Mouse (Mus musculus) liver, embryonic 14.5 days (tissue): ENCODE results near the gene Mitf. TPM values are rescaled to one million over a fixed set of nuclear protein-coding genes. Genes with fewer than 3 reads are reported as not detected.

Source experiments
- ATAC-seq: fragments of 200-750 bp; cut with Nextera tagmentation; 2 replicates; pipeline ENCODE4 v1.8.0; 2017; ENCODE audit warnings: moderate number of reproducible peaks, mild to moderate bottlenecking, moderate library complexity; ENCODE audit not compliant: insufficient read depth
- DNase-seq, 3 experiments: peaks; one replicate each; pipeline ENCODE4 v3.0.0-alpha.2; 2012 to 2013; ENCODE audit warnings: low read depth in 3 of 3, low spot score in 3 of 3
- H3K27ac ChIP-seq: fragments of 300-500 bp; sonication (generic); 2 replicates; pipeline ENCODE4 v1.5.1; 2014; ENCODE audit warnings: moderate library complexity, mild to moderate bottlenecking, control low read depth, inconsistent platforms
- H3K27me3 ChIP-seq: fragments of 300-500 bp; sonication (generic); 2 replicates; pipeline ENCODE4 v1.6.1; 2014; ENCODE audit warnings: mild to moderate bottlenecking, low read length, moderate library complexity; ENCODE audit not compliant: control insufficient read depth, insufficient read depth
- H3K36me3 ChIP-seq: fragments of 300-500 bp; sonication (generic); replicated peaks from 2 replicates; pipeline ENCODE4 v1.6.1; 2014; ENCODE audit warnings: low read depth; ENCODE audit not compliant: control insufficient read depth, insufficient read depth
- H3K4me1 ChIP-seq, 2 experiments: fragments of 200-500 bp in 1 of 2; fragments of 300-500 bp in 1 of 2; sonication (generic) in 1 of 2; replicated peaks; 2 replicates each; pipeline ENCODE4 v1.6.1; 2012 to 2014; ENCODE audit warnings: antibody characterized with exemption in 1 of 2, inconsistent platforms in 1 of 2, low read length in 1 of 2; ENCODE audit not compliant: control insufficient read depth in 2 of 2, insufficient read depth in 2 of 2
- H3K4me2 ChIP-seq: fragments of 300-500 bp; sonication (generic); 2 replicates; pipeline ENCODE4 v1.6.1; 2014; ENCODE audit warnings: low read depth, mild to moderate bottlenecking, control low read depth, moderate library complexity
- H3K4me3 ChIP-seq, 2 experiments: fragments of 200-500 bp in 1 of 2; fragments of 300-500 bp in 1 of 2; sonication (generic) in 1 of 2; 2 replicates each; pipeline ENCODE4 v1.5.1; 2012 to 2014; ENCODE audit warnings: low read depth in 2 of 2, low read length in 2 of 2, mild to moderate bottlenecking in 2 of 2, control low read depth in 1 of 2, inconsistent platforms in 1 of 2, moderate library complexity in 1 of 2; ENCODE audit not compliant: insufficient read depth in 1 of 2
- H3K9ac ChIP-seq: fragments of 300-500 bp; sonication (generic); replicated peaks from 2 replicates; pipeline ENCODE4 v1.6.1; 2014; ENCODE audit warnings: mild to moderate bottlenecking, control low read depth, moderate library complexity
- H3K9me3 ChIP-seq: fragments of 300-500 bp; sonication (generic); 2 replicates; pipeline ENCODE4 v1.6.1; 2016; ENCODE audit warnings: low read length, mixed read lengths; ENCODE audit not compliant: control insufficient read depth
- CTCF ChIP-seq: IDR thresholded peaks from 2 replicates; pipeline ENCODE4 v1.5.1; 2016; ENCODE audit warnings: antibody characterized with exemption, low read depth, control low read depth
- EP300 ChIP-seq: IDR thresholded peaks from 2 replicates; pipeline ENCODE4 v1.6.1; 2016; ENCODE audit warnings: antibody characterized with exemption, low read depth
- WGBS: fragments of 180-500 bp; shearing (Covaris S2); extraction: QIAGEN DNeasy Blood & Tissue Kit; methylation state at CpG from one replicate; pipeline ENCODE4 v1.1.7; 2014; ENCODE audit not compliant: insufficient replicate concordance; 5-methylcytosine and 5-hydroxymethylcytosine counted together
- polyA plus RNA-seq, 2 experiments: library from polyadenylated mRNA; depleted of rRNA in 1 of 2; stranded (reverse) in 1 of 2; unstranded in 1 of 2; fragments of >200 nt; fragmentation: Nextera tagmentation in 1 of 2; extraction: Ambion mirVana in 1 of 2; gene quantifications; 2 replicates each; pipeline versions ENCODE4 v1.2.1 to v1.2.3; 2012 to 2014

The Mitf gene
- polyA plus RNA-seq, 2 experiments: 0.25 to 0.38 TPM

- H3K9ac ChIP-seq: no peak overlapping the region
- H3K36me3 ChIP-seq: no peaks in the 10 kb centered on the region
- TF ChIP-seq EP300 (no peak), CTCF (no peak)
- H3K4me3 ChIP-seq: no peak overlapping the region
- H3K27ac ChIP-seq: no peak overlapping the region
- 69% methylated on average over 8 of the region's 8 CpGs for WGBS
- H3K27me3 ChIP-seq: no peaks in the 10 kb centered on the region
- DNase-seq (no peak), ATAC-seq (no peak)
- no peaks in the 10 kb centered on the region for H3K4me1 ChIP-seq
- H3K4me2 ChIP-seq: no peak overlapping the region
- H3K9me3 ChIP-seq: no peaks in the 10 kb centered on the region
Observed at GRCm38 (mm10) chr6:97882931-97883330, 76.1 kb downstream of the Mitf start.

GRCm38 (mm10) chr6:97883496-97883895, 76.6 kb downstream of the Mitf start:
- ATAC-seq: no peak
- Histone ChIP-seq H3K9me3 (no peaks in the 10 kb centered on the region), H3K4me2 (no peak overlapping the region), H3K27me3 (no peaks in the 10 kb centered on the region), H3K4me3 (no peak overlapping the region), H3K27ac (no peak overlapping the region), H3K36me3 (no peaks in the 10 kb centered on the region), H3K4me1 (no peaks in the 10 kb centered on the region), H3K9ac (no peak overlapping the region)
- no peak for DNase-seq
- 50% methylated on average over 2 of the region's 2 CpGs for WGBS
- no peak for TF ChIP-seq CTCF
- no peak for TF ChIP-seq EP300

- ATAC-seq (no peak), DNase-seq (no peak)
- Histone ChIP-seq H3K4me2 (no peak overlapping the region), H3K27ac (no peak overlapping the region), H3K4me1 (no peaks in the 10 kb centered on the region), H3K4me3 (no peak overlapping the region), H3K27me3 (no peaks in the 10 kb centered on the region), H3K36me3 (no peaks in the 10 kb centered on the region), H3K9me3 (no peaks in the 10 kb centered on the region), H3K9ac (no peak overlapping the region)
- WGBS: 61% methylated on average over 4 of the region's 4 CpGs
- no peak for TF ChIP-seq CTCF
- TF ChIP-seq EP300: no peak
Observed at GRCm38 (mm10) chr6:97884971-97885370, 78.1 kb downstream of the Mitf start.

GRCm38 (mm10) chr6:97885606-97886005, 78.8 kb downstream of the Mitf start:
- no peak for TF ChIP-seq EP300
- TF ChIP-seq CTCF: no peak
- Histone ChIP-seq H3K36me3 (no peaks in the 10 kb centered on the region), H3K27me3 (no peaks in the 10 kb centered on the region), H3K27ac (no peak overlapping the region), H3K4me2 (no peak overlapping the region), H3K9ac (no peak overlapping the region), H3K4me3 (no peak overlapping the region), H3K9me3 (no peaks in the 10 kb centered on the region), H3K4me1 (no peaks in the 10 kb centered on the region)
- WGBS: 66% methylated on average over 3 of the region's 3 CpGs
- ATAC-seq: no peak
- DNase-seq: no peak

GRCm38 (mm10) chr6:97887893-97888292, 81.0 kb downstream of the Mitf start:
- 14% methylated on average over 4 of the region's 4 CpGs for WGBS

More at GRCm38 (mm10) chr6:97887893-97888292, 81.0 kb downstream of the Mitf start:
- Histone ChIP-seq H3K27me3 (no peaks in the 10 kb centered on the region), H3K27ac (no peak overlapping the region), H3K4me2 (no peak overlapping the region), H3K4me1 (no peaks in the 10 kb centered on the region), H3K9ac (no peak overlapping the region), H3K9me3 (no peaks in the 10 kb centered on the region), H3K4me3 (no peak overlapping the region), H3K36me3 (no peaks in the 10 kb centered on the region)
- DNase-seq (no peak), ATAC-seq (no peak)
- TF ChIP-seq EP300: no peak
- no peak for TF ChIP-seq CTCF
